Mouse (Mus musculus): Measurements from ENCODE around the gene Vsx1.

DNA sequence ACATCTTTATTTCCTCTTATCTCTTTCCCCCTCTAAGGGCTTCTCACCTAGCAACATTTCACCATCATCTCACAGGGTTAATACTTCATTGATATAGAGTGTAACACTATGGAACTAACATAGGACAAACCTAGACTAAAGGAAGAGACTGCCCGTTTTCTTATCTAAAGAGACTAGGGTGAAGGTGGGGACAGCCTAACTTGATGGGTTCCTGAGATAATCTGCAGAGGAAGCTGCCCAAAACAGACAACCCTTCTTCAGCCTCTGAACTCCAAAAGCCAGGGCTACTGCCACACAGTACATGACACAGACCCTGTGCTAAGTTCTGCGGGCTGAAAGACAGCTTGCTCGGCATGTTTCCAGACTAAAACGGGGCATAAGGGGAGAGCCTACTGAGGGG, 7.6 kb downstream of the Vsx1 start:
- TF ChIP-seq CTCF (IDR thresholded peaks at IDR 0.05; ENCODE audit: low read depth) (no peak), EP300 (IDR thresholded peaks at IDR 0.05; ENCODE audit: low read depth) (no peak)

Data from liver, embryonic 14.5 days (tissue).